Mouse (Mus musculus) heart, adult 18-20 months (tissue): ENCODE data around the gene Ostf1. TPM values are rescaled to one million over a fixed set of nuclear protein-coding genes. Genes with fewer than 3 reads are reported as not detected.
A peak's percentile ranks its signal among the peaks of the same experiment; 100 is the strongest.

ENCODE experiments used
- DNase-seq, 2 experiments: peaks; one replicate each; pipeline ENCODE4 v3.0.0; 2021 to 2022; ENCODE audit warnings: mixed read lengths in 1 of 2
- total RNA-seq, 2 experiments: library from RNA; stranded (reverse); gene quantifications; 2 replicates each; pipeline ENCODE4 v1.2.3; 2021

The Ostf1 gene
- total RNA-seq, 2 experiments from 2014 or later, result 34.3 to 36.7 TPM

DNA sequence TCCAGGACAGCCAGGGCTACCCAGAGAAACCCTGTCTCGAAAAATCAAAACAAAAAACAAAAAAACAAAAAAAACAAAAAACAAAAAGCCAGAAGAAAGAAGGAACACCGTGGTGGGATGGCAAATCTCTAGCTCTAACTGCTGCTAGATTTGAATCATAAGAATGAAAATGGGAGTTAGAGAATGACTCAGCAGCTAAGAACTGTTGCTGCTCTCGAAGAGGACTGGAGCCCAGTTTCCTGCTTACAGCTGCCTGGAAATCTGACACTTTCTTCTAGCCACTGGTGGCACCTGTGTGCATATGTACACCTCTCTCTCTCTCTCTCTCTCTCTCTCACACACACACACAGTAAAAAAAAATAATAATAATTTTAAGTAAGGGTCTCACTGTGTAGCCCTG, 14.8 kb upstream of the Ostf1 start:
- DNase-seq, result no peak

DNA sequence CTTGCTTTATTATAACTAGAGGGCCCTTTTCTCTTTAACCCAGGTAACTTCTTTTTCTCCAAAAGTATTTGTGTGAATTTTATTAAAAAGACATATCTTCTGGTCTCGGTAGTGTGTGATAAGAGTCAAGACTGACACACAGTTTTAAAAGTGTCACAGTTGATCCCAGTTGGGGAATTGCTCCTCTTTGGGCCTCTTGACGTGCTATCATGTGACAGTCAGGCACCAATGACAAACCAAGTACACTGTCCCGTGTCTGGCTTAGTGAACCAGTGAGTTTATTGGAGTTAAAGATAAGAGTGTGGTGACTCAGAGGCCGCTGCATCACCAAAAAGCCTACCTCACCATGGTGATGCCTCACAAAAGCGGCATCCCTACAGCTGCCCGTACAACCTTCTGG, 12.5 kb upstream of the Ostf1 start:
- DNase-seq, result no peak

DNA sequence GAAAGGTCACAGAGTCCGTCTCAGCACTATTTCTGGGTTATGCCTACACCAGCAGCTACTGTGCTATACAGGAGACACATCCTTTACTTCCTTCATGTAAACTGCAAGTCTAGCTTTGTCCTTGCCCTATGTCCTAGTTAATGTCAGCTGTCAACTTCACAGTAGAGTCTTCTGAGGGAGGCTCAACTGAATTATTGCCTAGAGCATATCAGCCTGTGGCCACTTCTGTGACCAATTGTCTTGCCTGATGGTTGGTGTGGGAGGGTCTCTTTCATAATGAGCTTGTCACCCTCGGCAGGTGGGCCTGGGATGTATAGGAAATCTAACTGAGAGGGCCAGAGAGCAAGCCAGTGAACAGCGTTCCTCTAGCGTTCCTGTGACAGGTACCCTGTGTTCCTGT, 11.8 kb upstream of the Ostf1 start:
- no peak for DNase-seq

DNA sequence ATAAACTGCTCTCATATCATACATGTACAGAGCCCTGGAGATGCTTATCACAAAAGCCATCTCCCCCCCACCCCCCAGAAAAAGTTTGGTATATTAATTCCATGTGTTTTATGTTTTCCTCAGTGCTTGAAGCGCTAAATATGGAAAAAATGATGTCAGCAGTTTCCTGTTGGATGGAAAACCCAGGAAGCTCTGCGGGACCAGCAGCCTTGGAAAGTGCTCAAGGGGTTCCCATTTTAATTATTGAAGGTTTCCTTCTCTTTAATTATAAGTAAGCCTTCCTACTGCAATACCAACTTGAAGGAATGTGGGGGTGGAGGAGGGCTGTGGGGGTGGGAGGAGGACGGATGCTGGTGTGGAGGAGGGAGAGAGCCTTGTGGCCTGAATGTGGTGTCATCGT, 9.4 kb upstream of the Ostf1 start:
- DNase-seq, result no peak

DNA sequence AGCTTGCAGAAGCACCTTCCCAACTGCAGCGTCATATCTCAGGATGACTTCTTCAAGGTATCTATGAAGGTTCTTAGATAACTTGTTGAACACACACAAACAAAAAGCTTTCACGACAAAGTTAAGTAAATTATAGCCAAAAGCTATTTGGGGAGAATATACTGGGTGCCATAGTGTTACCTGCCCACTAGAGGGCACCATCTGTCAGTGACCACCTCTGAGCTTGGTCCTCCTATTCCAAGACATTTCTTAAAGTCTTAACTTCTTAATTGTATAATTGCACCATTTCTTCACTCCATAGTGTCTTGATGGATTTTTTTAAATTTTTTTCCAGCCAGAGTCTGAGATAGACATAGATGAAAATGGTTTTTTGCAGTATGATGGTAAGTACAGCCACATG, 7.9 kb upstream of the Ostf1 start:
- DNase-seq, result no peak

DNA sequence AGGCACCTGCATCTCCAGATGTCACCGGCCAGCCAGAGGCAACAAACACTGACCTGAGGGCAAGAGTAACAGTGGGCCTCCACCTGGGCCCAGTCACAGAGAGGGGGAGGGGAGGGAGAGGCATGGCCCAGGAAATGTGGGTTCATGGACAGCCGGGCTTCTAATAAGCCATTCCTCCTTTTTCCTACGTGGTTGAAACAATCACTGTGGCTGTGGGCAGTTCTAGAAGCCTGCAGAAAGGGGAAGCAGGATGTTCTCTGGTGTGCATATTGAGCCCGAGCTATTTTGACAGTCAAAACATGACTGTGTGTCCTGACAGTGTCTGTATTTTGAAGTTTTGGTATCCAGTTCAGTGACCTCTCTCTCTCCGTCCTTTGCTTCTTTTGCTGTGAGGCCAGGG, 7.3 kb upstream of the Ostf1 start:
- no peak for DNase-seq

DNA sequence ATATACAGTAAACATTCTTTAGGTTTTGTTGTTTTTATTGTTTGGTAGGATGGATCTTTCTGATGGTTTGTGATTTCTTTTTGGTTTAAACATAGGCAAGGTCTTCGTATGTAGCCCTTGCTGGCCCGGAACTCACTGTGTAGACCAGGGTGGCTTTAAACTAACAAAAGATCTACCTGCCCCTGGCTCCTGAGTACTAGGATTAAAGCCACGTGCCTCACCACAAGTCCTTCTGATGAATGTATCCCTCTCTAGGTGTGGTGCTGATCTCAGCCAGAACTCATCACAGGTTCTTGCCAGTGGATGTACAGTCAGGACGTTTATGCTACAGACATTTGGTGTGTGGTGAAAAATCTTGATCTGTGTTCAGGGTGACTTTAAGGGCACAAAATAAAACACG, 6.3 kb upstream of the Ostf1 start:
- DNase-seq, result no peak

DNA sequence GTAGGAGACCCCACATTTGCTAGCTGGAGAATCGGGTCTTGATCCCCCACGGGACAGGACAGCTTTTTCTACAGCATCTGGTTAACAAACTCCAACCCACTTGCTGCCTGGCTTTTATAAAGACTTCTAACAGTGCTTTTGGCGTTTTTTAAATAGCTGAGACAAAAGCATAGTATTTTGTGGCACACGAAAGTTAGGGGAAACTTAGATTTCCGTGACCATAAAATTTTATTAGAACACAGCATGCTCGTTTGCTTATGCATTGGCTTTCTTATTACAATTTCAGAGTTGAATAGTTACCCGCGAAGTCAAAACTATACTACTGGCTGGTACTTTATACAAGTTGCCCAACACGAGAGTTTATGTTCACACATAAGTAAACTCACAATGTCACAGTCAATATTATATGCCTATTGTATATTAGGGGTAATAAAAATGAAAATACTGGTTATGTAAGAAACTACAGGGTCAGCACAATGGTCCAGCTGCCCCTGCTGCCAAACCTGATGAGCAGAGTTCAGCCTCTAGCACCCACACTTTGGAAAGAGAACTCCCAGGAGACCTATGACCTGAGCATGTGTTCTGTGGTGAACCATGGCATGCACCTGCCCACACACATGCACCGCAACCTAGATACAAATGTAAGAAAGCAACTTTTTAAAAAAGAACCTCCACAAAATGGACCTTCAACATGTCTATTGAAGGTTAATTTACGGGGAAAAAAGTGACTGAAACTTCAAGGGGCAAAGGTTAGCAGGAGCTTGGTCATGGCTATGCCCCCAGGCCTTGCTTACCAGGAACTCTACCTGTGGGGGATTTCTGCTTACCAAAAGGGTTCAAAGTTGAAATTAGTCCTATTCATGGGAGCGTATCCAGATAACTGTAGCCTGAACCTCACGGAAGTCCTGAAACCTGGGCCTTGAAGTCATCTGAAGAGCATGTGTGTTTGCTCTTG, 885 bp upstream of the Ostf1 start:
- no peak for DNase-seq

DNA sequence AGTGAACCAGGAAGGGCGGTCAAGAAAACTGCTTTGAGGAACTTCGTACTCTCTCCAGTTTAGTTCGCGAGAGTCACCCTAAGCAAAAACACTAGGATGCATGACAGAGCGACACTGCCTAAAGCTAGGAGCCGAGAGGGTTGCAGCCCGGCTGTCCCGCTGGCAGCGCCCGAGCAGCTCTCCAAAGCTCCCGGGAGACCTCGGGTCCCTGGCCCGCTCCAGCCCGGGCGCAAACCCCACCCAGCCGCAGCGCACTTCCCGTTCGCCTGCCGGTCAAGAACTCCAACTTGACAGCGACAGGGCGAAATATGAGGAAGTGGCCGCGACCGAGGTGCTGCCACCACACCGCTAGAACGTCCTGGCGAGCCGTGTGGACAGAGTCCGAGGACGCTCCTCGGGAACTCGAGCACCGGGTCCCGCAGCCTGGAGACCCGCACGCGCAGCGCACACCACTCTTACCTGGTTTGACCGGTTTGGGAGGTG, 421 bp downstream of the Ostf1 start:
- peak; percentile 81 to 87 for DNase-seq

DNA sequence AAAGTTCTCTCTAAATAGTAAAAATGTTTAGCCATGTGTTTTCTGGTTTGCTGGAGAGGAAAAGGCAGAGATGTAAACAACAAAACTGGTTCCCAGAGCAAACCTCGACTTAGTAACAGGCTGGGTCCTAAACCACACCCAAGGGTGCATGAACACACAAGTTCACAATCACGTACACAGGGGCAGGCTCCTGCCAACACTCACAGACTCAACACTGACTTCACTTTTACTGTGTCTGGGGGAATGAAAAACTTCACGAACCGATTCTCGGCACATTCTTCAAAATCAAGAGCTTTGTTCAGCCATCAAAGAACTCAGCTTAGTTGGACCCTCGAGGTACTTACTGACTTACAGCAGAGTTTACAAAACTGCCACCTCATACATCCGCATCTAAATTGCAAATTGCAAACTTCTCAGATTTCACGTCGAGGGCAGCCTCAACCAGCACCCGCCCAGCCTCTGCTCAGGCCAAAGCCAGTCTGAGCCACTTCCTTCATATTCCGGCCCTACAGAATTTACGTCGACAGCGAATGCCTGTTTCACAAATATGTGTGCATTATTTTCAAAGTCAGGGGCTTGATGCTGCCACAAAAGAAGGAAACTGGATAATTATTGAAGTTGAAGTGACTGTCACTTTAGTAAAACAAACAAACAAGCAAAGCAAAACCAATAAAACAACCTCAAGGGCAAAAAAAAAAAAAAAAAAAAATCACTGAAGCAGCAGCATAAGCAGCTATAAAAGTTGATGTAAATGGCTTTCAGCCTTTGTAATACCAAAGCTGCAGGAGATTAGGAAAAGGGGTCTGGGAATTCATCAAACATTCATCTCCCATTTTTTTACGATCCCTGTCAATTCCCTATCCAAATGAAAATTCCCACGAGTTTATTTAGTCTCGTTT, 1.2 kb downstream of the Ostf1 start:
- peak; percentile 42 to 51 for DNase-seq

DNA sequence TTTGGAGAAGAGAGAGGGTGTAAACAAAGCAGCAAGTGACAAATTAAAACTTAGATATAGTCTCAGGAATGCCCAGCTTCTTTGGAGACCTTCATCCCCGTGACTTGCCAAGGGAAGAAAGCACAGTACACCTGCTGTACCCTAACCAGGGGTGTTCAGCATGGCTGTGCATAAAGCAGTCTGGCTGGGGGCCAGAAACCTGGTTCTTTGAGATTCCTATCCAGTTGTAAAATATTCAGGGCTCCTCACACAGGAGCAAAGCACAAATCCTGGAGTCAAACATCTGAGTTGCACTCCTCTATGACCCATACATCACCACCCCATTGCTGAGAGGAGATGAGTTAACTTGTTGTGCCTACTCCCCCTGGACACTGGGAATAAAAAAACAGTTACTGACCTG, 2.0 kb downstream of the Ostf1 start:
- no peak for DNase-seq

DNA sequence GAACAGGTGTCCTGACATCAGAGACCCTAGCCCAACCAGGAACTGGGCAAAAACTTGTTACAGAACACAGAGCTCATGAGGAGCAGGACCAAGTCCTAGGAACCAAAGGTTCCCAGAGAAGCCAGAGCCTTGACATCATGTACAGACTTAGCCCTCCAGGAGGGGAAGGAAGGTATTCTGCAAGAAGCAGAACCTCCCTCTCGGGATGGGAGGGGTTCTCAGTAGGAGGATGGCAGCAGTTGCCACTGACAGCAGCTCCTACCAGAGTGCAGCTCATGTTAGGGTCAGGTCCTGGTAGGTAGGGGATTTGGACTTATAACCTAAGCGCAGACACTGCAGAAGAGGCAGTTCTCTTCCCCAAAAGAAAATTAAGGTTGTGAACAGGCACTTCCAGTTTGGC, 7.7 kb downstream of the Ostf1 start:
- no peak for DNase-seq

DNA sequence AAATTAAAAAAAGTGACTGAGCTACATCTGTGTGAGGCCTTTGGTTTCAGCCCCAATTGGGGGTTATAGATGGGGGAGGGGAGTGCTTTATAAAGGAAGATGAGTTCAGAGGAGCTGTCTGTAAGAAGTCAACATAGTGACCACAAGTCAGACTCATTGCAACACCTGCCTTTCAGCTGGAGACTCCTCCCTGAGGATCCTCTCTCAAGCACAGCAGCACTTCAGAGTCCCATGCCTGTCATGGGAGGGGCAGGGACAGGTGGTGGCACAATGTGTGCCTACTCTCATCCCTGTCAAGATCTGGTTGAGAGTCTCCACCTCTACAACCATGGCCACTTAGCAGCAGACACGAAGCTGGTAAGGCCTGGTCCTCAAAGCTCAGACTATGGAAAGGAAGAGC, 11.9 kb downstream of the Ostf1 start:
- DNase-seq, result no peak

DNA sequence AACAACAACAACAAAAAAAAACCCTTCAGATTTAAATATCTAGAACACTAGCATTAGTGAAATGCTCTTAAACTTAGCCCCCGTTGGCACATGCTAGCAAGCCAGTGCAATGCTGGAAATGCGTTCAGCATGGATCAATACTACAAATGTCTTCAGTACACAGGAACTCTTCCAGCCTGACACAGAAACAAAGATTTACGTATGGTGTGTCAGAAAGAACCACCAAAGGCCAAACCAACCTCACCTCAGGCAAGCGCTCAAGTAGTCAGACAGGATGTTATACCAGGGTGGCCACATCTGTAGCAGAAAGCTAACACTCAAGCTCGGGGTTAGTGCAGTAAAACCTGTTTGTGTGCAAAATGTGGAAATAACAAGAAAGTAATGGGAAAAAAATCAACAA, 12.6 kb downstream of the Ostf1 start:
- DNase-seq, result no peak

DNA sequence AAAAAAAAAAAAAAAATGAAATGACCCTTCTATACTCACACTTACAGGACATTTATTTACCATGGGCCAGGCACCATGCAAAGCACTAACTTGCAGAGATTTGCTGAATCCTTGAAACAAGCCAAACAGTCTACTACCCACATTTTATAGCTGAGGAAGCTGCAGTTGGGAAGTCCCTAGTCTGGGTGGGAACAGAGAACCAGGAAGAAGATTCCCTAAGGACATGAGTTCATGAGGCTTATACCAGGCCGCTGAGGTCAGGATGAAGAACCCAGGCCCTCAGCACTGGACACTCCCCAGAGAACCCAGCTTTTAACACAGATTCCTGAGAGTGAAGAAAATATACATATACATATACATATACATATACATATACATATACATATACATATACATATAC, 14.1 kb downstream of the Ostf1 start:
- DNase-seq, result peak in 1 of 2 experiments; percentile 40

DNA sequence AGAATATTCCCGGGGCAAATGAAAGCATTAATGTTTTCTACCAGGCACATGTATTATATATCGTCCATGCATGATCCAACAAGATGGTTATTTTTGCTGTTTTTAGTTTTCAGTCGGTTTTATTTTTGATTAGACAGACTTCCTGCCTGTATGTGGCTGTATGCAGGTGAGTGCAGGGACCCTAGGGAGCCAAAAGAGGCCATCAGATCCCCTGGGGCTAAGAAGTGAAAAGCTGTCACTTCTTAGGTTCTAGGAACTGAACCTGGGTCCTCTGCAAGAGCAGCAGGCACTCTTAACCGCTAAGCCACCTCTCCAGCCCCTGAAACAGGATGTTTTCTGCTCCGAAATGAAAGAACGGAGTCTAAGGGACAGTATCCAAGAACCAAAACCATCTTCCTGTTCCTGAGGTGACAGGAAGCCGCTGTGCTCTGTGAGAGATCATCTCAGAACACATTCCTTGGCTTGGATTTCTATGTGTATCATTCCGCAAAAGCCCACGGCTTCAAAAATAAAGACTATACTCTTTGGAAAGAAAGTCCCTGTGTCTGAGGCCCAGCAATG, 15.9 kb downstream of the Ostf1 start:
- DNase-seq, result peak; percentile 42 to 58

DNA sequence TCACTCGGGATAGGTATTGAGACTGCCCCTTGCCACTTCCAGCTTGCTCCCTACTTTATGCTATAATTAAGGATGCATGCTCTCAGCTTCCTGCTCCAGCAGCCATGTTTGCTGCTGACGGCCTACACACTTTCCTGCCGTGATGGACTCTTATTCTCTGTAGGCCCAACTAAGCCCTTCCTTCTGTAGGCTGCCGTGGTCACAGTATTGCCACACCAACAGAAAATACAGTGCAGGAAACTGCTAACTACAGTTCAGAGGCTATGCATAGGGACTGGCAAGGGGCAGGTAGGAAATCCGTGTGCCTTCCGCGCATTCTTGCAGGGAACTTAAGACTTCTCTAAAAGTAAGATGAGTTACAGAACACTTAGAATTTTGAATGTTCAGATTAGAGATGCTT, 17.3 kb downstream of the Ostf1 start:
- no peak for DNase-seq

DNA sequence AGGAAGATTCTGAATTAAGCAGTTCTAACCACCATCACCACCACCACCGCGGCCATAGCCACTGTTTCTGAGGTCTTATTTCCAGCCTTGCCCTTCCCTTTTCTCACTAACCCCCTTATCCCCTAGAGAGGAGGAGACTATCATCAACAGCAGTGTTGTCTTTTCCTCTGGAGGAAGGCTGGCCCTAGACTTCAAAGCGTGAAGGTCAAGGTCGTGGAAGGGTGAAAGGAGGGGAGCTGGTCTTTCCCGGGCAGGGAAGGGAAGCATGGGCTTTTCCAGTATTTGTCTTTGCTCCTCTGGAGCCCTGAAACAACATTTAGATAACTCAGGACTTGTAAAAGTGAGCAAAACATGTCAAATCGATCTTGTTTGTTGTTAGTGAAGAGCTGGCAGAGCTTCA, 22.6 kb downstream of the Ostf1 start:
- DNase-seq, result peak in 1 of 2 experiments; percentile 31

DNA sequence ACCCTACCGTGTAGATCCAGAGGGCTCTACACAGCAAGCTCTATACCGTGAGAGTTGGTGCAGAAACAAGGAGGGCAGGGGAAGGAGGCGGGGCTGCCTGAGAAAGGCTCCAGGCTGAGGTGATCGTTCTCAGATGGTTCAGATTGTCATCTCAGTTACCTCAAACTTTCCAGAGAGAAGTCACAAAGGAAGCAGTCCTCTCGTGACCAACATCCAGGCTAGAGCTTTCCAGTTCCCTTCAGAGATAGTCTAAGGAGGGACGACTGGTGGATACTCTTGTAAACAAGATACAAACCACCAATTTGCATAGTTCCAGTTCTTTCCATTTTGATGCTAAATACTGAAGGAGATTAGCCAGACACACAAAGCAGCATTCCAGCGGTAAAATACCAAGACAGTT, 23.7 kb downstream of the Ostf1 start:
- no peak for DNase-seq

DNA sequence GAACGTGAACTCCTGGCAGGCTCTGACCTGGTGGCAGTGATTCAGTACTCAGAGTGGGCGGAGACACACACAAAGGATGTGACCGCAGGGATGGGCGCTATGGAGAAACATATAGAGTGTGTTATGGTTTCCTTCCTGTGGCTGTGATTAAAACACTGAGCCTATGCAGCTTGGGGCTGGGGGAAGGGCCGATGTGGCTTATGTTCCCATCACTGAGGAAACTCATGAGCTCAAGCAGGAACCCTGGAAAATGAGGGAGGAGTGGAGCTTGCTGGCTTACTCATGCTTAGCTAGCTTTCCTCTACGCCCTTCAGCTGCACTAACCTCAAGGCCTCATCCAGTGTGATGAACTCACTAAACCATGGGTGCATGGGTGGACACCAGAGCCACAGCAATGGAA, 28.6 kb downstream of the Ostf1 start:
- DNase-seq, result no peak

DNA sequence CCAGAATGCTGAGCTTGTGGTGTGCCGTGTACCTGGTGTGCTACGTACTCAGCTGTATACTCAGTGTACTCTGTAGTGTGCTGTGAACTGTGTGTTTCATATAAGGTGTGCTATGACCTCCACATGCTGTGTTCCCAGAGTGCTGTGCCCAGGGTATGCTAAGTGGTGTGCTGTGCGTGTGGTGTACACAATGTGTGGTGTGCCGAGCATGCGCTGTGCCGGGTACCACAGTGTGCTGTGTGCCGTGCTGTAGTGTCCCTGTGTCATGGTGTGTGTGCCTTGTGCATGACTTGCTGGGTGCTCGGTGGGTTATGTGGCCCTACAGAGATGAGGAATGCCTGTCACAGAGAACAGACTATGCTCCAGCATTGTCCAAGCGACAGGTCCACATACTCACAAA, 31.0 kb downstream of the Ostf1 start:
- DNase-seq, result no peak

DNA sequence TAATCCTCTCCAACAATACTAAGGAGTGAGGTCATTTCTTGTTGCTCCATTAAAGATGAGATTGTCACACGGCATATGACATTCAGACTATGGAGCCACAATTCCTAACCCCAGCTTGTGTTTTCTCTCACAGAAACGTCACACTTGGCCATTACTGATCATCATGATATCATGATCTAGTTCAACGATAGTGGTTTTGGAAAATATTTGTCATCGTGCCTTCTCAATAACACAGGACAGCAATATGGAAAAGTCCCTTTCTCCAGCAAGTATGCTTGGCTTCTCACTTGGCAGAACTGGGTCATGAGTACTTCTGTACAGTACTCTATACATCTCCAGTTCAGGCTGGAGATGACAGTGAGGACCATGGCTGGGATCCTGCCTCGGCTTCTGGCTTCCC, 32.0 kb downstream of the Ostf1 start:
- no peak for DNase-seq

DNA sequence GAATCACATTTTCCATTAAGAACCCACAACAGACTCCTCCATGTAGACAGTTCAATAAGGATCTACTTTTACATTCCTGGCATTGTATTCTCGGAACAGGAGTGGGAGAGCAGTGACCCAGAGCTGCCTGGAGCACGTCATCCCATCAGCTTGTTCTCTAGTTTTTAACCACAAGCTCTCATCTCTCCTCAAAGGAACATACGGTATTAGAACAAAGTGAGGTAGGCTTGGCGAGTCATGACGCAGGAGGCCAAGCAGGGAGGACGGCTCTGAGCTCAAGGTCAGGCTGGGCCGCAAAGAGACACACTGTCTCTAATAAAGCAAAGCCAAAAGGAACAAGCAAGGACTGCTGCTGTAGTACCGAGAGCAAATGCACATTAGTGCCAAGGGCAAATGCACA, 32.6 kb downstream of the Ostf1 start:
- no peak for DNase-seq
